In genomic region chr13:23543965-23544786, GRCm38 (mm10) we compare ENCODE assay signal across 8 mouse cellular contexts. TPM values are rescaled to one million over a fixed set of nuclear protein-coding genes. Genes with fewer than 3 reads are reported as not detected.
DNase-seq lines count a peak whose midpoint lies in the region; ATAC-seq and TF ChIP-seq lines count a peak whose summit lies in the region.

Gene Hist1h3f, plus strand, starts transcription at chr13:23544052.

- H3K9ac ChIP-seq in heart, embryonic 12.5 days, result peak within 1 kb of the TSS; percentile 74
- H3K9ac ChIP-seq in kidney, embryonic 16.5 days (replicated peaks; ENCODE audit: low read length), result peak within 1 kb of the TSS; percentile 74
- H3K9ac ChIP-seq in liver, adult 2 months (ENCODE audit: low read depth, low read length), result peak within 1 kb of the TSS; percentile 73

- H3K27ac ChIP-seq in heart, embryonic 12.5 days (ENCODE audit: poor library complexity, severe bottlenecking), result peak within 1 kb of the TSS; percentile 94
- H3K27ac ChIP-seq in kidney, embryonic 16.5 days (ENCODE audit: low read length), result peak within 1 kb of the TSS; percentile 97
- H3K27ac ChIP-seq in liver, adult 2 months (replicated peaks; ENCODE audit: insufficient read depth, low read depth, low read length), result peak within 1 kb of the TSS; percentile 42

- TF ChIP-seq POLR2A in brain, embryonic 14.5 days (IDR thresholded peaks at IDR 0.05; ENCODE audit: borderline replicate concordance, extremely low read depth, insufficient read depth, insufficient read length, poor library complexity, severe bottlenecking), result peak; percentile 77; the same call in 1 of the 2 replicates
- TF ChIP-seq POLR2A in liver, adult 2 months (IDR thresholded peaks at IDR 0.05; ENCODE audit: extremely low read depth, insufficient read depth, low read length), result peak; percentile 81

- TF ChIP-seq CTCF in brain, embryonic 14.5 days (IDR thresholded peaks at IDR 0.05; ENCODE audit: borderline replicate concordance, extremely low read depth, insufficient read depth, insufficient read length), result no peak
- no peak for TF ChIP-seq CTCF in liver, adult 2 months (IDR thresholded peaks at IDR 0.05; ENCODE audit: low read depth, low read length)

- H3K79me2 ChIP-seq in liver, adult 2 months (ENCODE audit: control insufficient read depth, insufficient read depth, low read length), result no peaks in the 10 kb centered on the region

- no peaks in the 10 kb centered on the region for H3K9me3 ChIP-seq in erythroblast, embryonic 14.5 days (ENCODE audit: control insufficient read depth, low read length)
- no peaks in the 10 kb centered on the region for H3K9me3 ChIP-seq in heart, embryonic 12.5 days (replicated peaks)
- no peaks in the 10 kb centered on the region for H3K9me3 ChIP-seq in kidney, embryonic 16.5 days (ENCODE audit: low read length)

- H3K27me3 ChIP-seq in erythroblast, embryonic 14.5 days (ENCODE audit: control insufficient read depth), result no peaks in the 10 kb centered on the region
- H3K27me3 ChIP-seq in heart, embryonic 12.5 days (replicated peaks), result no peaks in the 10 kb centered on the region
- H3K27me3 ChIP-seq in kidney, embryonic 16.5 days (ENCODE audit: insufficient read depth, low read length), result no peaks in the 10 kb centered on the region
- H3K27me3 ChIP-seq in liver, adult 2 months (ENCODE audit: control insufficient read depth, insufficient read depth, low read length), result no peaks in the 10 kb centered on the region

- peak; percentile 75 to 82 for DNase-seq in CD8-positive naive resting alpha-beta T cell, adult 2 months (ENCODE audit: low read depth in 2 of 2, low spot score in 2 of 2)
- DNase-seq in brain, embryonic 14.5 days (ENCODE audit: low read depth), result peak; percentile 98
- peak; percentile 97 for DNase-seq in liver, adult 2 months (ENCODE audit: extremely low read depth, low read depth, low spot score)
- DNase-seq in telencephalon, adult 2 months (ENCODE audit: low read depth, low spot score), result peak; percentile 98

- peak within 1 kb of the TSS; percentile 82 for H3K4me2 ChIP-seq in heart, embryonic 12.5 days
- H3K4me2 ChIP-seq in kidney, embryonic 16.5 days (replicated peaks; ENCODE audit: low read depth, low read length), result peak within 1 kb of the TSS; percentile 86

- peak; percentile 90 for ATAC-seq in heart, embryonic 12.5 days (ENCODE audit: insufficient number of reproducible peaks, low FRiP score)
- peak; percentile 93 for ATAC-seq in kidney, embryonic 16.5 days (ENCODE audit: low FRiP score, low TSS enrichment)
- peak; percentile 92 for ATAC-seq in monocyte, adult 5-6 weeks (replicated peaks; ENCODE audit: insufficient number of reproducible peaks, low FRiP score, low TSS enrichment, poor library complexity, severe bottlenecking)

- H3K36me3 ChIP-seq in erythroblast, embryonic 14.5 days (ENCODE audit: control insufficient read depth), result peaks cover 10% of the 10 kb centered on the region
- H3K36me3 ChIP-seq in heart, embryonic 12.5 days, result no peaks in the 10 kb centered on the region
- no peaks in the 10 kb centered on the region for H3K36me3 ChIP-seq in kidney, embryonic 16.5 days (ENCODE audit: insufficient read depth, low read length)
- no peaks in the 10 kb centered on the region for H3K36me3 ChIP-seq in liver, adult 2 months (ENCODE audit: control insufficient read depth, insufficient read depth, low read length)

- H3K4me1 ChIP-seq in erythroblast, embryonic 14.5 days (ENCODE audit: control insufficient read depth), result peaks cover 46% of the 10 kb centered on the region
- peaks cover 5% of the 10 kb centered on the region; the same call in 1 of the 2 replicates for H3K4me1 ChIP-seq in heart, embryonic 12.5 days (replicated peaks)
- H3K4me1 ChIP-seq in kidney, embryonic 16.5 days (ENCODE audit: insufficient read depth, low read length), result peaks cover 5% of the 10 kb centered on the region; the same call in 1 of the 2 replicates
- H3K4me1 ChIP-seq in liver, adult 2 months (ENCODE audit: control insufficient read depth, insufficient read depth, low read length), result peaks cover 1% of the 10 kb centered on the region; the same call in 1 of the 2 replicates

- whole genome bisulfite sequencing in heart, embryonic 12.5 days, result under 1% methylated on average over 26 of the region's 45 CpGs
- WGBS in kidney, embryonic 16.5 days, result under 1% methylated on average over 25 of the region's 45 CpGs
- WGBS in liver, adult 2 months, result under 1% methylated on average over 34 of the region's 45 CpGs

- peak within 1 kb of the TSS; percentile 81 for H3K4me3 ChIP-seq in erythroblast, embryonic 14.5 days (replicated peaks)
- H3K4me3 ChIP-seq in heart, embryonic 12.5 days, result peak within 1 kb of the TSS; percentile 57
- H3K4me3 ChIP-seq in kidney, embryonic 16.5 days (ENCODE audit: low read length), result peak within 1 kb of the TSS; percentile 54
- H3K4me3 ChIP-seq in liver, adult 2 months (ENCODE audit: insufficient read depth, low read depth, low read length), result peak within 1 kb of the TSS; percentile 72

RNA-seq across cellular contexts. Expression of gene Hist1h3f, which starts in this region (rescaled TPM):
- polyA plus RNA-seq in brain, embryonic 14.5 days (2012; rRNA removed), result 4.5 and 5.5 TPM in 2 replicates
- polyA plus RNA-seq in erythroblast, embryonic 14.5 days (2012), result 1.3 and 3.3 TPM in 2 replicates
- polyA plus RNA-seq in heart, embryonic 12.5 days (2016; fragmentation: Nextera tagmentation; extraction: Ambion mirVana), result 0.32 and 0.36 TPM in 2 replicates
- 0.54 and 0.82 TPM in 2 replicates for polyA plus RNA-seq in kidney, embryonic 16.5 days (2015; fragmentation: Nextera tagmentation; extraction: Ambion mirVana)
- total RNA-seq in liver, adult 2 months (2014; rRNA removed), result 11.1 and 14.2 TPM in 2 replicates
- polyA plus RNA-seq in liver, adult 2 months (2012; rRNA removed), result 0.29 and 0.30 TPM in 2 replicates
- total RNA-seq in monocyte, adult 5-6 weeks (2017), result 0.53 to 21.8 TPM (median 16.4 TPM) in 3 replicates

Comparison
In these comparisons a context has a peak if more than half of its experiments do, and no peak if none do; other contexts are left out.
1. Peak in every context shown above with its lines: DNase-seq, ATAC-seq, H3K4me3 ChIP-seq and H3K27ac ChIP-seq.
2. Peak in ATAC-seq, H3K4me3 ChIP-seq, H3K27ac ChIP-seq, H3K9ac ChIP-seq and H3K4me2 ChIP-seq in heart, embryonic 12.5 days; RNA of the gene not detected or under 1 TPM.
3. Peak in ATAC-seq, H3K4me3 ChIP-seq, H3K27ac ChIP-seq, H3K9ac ChIP-seq and H3K4me2 ChIP-seq in kidney, embryonic 16.5 days; RNA of the gene not detected or under 1 TPM.
4. H3K27ac ChIP-seq: peak in every context shown above with its lines; median percentile 97 in kidney, embryonic 16.5 days; 94 in heart, embryonic 12.5 days; 42 in liver, adult 2 months.